Mouse (Mus musculus) kidney, adult 8-10 months (tissue): ENCODE results near the gene Rgr.
"Not testable (repeated sequence)": the region's sequence is repeated elsewhere in the genome, so short reads cannot be mapped to it uniquely, and the experiment has no call there.

ENCODE experiments used
- DNase-seq, 2 experiments: peaks; one replicate each; pipeline ENCODE4 v3.0.0; 2022

The Rgr gene

DNA sequence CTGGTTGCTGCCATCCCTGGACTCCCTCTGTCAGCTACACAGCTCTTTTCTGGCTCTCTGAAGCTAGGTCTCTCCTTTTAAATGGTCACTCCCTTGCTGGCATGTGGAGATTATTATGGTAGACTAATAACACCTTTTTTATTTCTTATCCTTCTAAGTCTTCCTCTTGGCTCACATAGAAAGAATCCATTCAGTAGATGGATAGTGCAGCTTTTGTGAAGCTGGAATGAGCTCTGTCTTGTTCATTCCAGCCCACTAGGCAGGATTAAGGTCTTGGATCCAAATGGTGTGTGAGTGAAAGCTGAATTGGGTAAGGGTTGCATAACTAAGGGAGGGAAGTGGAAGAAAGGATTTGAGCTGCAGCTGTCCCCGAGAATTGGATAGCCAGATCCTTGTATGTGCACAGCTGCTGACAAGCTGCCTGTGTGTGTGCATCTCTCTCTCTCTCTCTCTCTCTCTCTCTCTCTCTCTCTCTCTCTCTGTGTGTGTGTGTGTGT lies at the start of gene Rgr:
Gene Rgr (minus strand): TSS at position 51 of the 497 bp plus-strand sequence.
- no peak for DNase-seq

DNA sequence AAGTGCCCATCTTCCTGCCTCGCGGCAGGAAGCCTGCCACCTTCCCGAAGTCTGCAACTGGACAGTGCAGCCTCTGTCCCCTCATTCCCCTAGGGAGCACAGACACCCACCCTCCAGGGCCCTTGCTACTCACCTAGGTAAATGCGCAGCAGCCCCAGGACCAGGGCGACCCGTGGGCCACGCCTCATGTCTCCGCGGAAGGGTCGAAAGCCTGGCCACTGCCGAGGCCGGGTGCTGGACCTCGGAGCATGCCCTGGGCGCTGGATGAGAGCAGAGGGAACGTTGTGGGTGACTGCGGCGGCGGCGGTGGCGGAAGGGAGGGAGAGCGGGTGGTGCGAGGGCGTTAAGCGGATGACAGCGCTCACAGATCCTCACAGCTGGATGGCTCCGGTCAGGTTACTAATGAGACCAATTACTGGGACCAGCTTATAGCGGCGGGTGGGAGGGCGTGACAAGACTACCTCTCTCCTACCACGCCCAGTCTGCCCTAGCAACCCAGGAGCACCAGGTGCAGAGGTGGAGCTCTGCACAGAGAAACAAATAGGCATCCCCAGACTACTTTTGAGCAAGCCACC lies 49.3 kb upstream of the Rgr start, which contains the start of gene Cdhr1:
Gene Cdhr1 (minus strand): TSS at position 392 of the 575 bp plus-strand sequence.
- no peak for DNase-seq

DNA sequence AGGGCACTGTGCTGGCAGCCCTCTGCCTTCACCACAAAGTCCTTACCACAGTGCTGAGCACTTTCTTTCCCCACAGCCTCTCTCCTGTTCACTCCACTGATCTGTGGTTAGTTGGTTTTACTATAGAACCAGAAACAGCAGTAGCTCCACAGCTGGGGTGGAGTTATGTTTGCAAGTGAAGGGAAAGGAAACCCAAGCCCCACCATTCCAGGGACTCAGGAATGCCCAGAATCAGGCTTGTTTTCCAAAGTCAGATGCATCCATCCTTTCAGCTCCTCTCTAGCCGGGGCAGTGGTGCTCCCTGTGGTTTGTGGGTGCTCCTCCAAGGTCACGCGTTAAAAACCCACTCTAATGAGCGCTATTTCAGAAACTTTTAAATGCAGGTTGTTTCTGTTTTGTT lies 46.8 kb upstream of the Rgr start:
- no peak for DNase-seq

DNA sequence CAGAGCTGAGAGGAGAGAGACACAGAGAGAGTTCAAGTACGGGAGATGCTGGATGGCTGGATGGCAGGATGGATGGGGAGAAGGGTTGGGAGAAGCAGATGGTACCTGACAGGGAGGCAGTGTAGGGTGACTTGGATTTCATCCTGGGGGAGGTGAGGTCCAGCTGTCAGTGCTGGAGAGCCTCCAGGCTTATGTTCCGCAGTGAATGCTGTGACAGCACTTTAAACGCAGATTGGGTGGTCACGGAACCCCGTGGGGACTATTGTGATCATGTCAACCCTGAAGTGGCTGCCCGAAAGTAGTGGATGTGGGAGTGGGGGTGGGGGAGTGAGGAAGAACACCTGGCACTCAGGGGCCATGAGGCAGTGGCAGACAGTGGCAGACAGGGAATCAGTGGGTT lies 45.7 kb upstream of the Rgr start:
- no peak for DNase-seq

DNA sequence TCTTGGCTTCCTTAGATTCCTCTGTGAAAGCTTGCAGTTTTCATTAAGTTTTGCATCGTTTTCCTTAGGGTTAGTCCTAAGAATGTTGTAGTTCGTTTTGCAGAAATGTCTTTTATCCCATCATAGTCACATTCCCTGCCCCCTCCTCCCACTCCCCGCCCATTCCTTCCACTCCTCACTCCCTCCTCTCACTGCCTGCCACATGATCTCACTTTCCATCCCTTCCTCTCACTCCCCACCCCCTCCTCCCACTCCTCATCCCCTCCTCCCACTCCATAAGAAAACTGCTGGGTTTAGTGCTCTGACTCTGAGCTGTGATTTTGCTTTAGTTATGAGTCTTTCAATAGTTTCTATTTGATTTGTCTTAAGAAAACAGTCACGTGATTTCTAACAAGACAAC lies 35.0 kb upstream of the Rgr start:
- no peak for DNase-seq

DNA sequence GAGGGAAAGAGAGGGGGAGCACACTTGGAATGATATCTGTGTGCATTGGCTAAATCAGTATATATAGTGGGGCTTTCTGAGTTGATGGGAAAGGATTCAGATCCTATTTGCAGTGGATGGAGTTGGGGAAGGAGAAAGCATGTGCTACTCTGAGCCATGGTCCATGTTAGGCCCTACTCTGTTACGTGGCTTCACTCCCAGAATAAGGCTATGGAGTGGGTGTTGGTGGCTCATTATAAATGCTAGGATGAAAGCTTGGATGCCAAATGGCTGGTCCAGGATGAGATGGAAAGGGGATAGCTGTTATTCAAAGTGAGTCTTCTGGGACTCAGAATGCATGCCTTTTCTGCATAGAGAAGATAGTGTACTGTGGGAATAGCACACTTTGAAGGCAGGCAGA lies 32.0 kb upstream of the Rgr start:
- no peak for DNase-seq

DNA sequence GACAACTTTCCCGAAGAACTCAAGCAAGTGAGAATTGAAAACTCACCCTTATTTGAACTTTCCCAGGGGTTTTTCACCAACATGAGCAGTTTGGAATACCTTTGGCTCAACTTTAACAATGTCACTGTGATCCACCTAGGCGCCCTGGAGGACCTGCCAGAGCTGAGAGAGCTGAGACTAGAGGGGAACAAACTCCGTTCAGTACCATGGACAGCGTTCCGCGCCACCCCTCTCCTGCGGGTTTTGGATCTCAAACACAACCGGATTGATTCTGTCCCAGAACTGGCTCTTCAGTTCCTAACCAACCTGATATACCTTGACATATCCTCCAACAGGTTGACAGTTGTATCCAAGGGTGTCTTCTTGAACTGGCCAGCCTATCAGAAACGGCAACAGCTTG lies 19.8 kb upstream of the Rgr start:
- peak; percentile 9 to 57 for DNase-seq

DNA sequence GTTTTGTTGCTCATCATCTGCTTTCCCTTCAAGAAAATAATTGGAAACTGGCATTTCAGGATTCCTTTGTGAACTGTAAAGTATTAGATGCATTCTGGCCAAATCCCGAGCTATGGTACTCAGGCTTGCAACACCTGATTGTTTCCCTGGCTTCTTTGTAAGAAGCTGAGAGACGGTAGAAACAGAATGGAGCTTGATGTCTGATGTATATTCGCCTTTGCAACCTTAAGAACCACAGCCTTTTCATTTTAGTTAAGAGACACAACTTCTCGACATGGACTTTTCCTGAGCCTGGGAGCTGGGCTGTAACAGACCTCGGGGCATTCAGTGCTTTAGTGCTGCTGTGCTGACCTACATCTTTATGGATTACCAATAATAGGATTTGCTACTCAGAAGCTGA lies 18.9 kb upstream of the Rgr start, which contains the start of gene Lrit2:
Gene Lrit2 (plus strand): TSS at position 301 of the 400 bp plus-strand sequence.
- no peak for DNase-seq

DNA sequence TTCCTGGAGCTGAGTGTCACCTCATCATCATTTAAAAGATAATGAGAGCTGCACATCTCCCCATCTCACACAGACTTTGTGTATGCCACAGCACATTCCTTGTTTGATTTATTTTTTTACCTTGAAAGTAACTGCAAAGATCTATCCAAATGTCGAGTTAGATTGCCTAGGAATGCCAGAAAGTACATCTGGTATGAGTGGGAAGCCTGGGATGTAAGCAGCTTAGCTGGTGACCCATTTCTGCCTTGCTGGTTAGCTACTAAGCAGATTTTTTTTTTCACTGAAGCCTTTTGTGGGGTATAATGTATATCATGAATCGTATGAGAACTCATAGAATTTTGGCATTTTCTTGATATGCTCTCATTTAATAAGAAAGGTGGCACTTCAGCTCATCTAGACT lies 17.9 kb upstream of the Rgr start:
- DNase-seq: no peak

DNA sequence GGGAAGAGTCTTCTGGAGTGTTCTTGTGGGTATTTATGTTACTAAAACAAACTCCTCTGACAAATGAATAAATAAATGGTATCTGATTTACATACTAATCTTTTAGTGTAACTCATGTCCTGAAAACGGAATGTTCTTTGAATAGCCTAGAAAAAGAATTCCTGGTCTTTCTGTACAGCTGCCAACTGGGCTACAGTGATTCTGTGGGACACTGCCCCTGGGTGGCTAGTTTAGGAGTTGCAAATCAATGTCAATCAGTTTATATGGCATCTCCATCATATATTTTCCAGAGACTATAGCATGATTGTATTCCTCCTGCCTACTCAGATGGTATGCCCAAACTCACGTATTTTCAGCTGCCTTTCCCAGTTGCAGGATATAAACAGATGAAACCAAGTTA lies 16.1 kb upstream of the Rgr start:
- no peak for DNase-seq

DNA sequence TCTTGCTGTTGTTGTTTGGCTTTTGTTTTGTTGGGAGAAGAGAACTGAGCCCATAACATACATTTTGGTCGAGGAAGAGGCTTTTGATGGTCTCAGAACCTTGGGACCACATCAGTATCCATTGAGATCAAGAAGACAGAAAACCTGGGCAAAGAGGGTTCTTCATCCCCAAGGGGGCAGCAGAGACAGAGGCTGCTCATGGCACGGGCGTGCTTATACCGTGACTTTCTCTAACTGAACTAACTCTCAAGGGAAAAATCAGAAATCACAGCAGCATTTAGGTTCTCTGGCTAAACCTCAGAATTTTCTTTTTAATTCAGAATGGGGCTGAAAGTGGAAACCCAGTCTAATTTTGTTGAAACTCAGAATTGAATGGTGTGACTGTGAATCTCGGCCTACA lies 14.3 kb downstream of the Rgr start:
- no peak for DNase-seq

DNA sequence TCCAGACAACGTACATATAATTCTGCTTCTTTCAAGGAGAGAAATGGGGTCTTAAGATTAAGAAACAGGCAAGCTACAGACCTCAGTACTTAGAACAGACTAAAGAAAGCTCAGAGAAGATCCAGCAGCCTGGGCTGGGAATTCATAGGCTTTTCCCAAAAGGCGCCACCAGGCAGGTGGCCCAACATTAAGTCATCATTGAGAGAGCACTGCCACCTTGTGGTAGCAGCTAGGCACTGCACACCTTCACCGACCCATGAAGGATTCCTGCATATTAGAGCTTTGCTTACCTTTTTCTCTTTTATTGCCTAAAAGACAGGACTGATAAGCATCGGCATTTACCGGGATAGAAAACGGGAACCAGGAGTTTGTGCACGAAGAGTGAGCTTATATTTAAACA lies 15.5 kb downstream of the Rgr start:
- peak; percentile 55 to 81 for DNase-seq

DNA sequence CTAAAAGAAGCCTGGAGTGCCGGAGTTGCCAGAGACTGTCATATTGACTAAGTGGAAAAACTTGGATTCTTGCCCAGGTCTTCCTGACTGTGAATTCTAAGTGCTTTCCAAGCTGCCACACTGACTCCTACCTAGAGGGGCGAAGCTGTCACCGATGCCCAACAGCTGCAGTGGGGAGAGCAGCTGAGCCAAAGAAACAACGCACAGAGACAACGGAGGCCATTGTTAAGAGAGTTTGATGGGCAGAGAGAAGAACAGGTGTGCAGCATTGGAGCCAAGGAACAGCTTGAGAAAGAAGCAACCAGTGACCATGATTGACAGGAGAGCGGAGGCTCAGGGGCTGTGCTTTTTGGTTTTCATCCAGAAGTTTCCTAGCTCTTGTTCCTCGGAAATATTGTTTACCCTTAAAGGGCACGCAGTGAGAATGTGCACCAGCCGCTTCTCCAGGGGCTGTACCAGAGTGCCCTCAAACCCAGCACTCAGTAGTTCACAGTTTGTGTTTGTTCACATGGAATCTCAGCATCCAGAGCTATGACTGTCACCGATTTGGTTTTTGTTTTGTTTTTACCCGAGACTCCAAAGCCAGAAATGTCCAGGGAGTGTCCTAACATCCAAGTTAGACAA lies 16.2 kb downstream of the Rgr start:
- no peak for DNase-seq

DNA sequence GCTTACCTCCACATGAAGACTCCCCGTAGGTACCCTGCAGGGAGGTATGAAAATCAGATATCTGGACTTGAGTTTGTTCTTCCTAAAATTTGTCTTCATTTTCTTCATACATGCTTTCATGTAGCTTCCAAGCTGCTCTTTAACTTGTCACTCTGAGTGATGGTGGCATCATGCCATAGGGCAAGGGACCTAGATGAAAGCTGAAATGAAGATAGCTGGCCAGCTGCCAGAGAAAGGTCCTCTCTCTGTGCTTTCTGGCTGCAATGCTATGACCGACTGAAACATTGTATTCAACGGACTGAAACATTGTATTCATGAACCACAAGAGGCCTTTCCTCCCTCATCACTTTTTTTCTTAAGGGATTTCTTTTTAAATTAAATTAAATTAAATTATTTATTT lies 20.2 kb downstream of the Rgr start:
- DNase-seq: no peak

DNA sequence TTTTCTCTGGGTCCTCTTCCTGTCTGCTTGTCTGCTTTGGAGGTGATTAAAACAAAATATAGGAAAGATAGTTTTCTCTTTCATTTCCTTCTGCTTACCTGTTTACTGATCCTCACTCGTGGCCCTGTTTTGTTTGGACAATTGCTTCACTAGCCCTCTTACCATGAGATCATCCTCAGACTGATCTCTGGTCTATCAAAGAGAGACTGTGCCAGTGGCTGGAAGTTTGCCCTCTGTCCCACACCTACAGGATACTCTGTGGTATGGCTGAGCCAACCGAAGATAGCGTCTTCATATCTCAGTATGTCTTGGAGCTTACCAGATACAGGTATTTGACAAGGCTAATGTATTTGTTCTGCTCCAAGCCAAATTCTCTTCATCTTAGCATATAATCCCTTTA lies 20.8 kb downstream of the Rgr start:
- DNase-seq: no peak

DNA sequence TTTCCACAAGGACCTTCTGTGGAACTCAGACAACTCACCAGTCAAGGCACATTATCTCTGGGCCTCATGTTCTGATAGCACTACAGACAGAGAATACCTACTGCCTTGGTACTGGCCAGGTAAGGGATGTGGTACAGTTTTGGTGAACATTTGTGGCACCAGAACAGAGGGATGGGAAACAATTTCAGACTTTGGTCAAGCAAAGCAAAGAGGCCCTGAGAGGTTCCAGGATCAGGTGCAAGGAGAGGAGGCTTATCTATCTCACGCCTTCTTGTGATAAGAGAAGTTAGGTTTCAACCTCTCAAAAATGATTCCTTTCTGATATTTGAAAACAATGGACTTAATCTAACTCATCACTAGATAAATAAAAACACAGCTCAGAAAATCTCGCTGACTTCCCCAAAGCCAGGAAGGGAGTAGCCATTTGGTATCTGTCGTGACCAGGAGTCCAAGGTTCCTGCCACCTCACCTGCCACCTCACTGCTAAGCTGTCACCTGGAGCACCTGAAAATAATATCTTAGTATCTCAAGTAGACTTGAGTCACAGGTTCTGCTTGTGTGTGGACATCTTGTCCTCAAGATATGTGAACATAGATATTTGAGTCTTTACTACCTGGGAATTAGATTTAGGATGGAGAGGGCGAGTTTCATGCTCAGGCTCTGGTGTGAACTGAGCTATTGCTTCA lies 21.4 kb downstream of the Rgr start:
- no peak for DNase-seq

DNA sequence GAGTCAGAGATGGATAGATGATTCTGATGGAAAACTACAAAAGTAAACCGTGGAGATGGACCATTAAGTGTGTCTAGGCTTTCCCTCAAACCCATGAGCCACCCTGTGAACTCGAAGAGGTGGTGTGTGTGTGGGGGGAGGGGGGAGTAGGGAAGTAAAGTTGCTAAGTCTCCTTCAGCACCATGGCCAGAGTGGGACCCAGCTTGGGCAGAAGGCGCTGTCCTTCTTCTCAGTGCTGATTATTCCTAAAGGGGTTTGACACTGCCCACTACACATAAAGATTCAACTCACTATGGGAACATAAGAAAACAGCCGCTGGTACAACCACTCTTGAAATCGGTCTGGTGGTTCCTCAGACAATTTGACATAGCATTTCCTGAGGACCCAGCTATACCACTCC lies 32.9 kb downstream of the Rgr start:
- DNase-seq: no peak

DNA sequence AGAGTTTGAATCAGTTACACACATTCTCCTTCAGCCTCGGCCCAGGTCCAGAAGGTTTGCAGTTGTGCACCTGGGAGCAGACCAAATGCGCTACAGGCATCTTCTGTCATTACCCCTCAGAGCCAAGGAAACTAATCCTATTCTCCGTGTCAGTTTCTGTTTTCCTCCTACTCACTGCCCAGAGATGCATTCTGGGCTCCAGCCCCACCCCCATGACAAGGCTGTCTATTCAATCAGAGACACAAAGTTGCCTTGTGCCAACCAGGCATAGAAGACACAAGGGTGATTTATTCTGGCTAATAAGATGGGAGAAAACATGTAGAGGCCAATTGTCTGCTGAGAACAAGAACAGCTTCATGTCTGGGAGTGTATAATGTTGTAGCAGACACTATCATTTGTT lies 35.1 kb downstream of the Rgr start:
- DNase-seq: no peak

DNA sequence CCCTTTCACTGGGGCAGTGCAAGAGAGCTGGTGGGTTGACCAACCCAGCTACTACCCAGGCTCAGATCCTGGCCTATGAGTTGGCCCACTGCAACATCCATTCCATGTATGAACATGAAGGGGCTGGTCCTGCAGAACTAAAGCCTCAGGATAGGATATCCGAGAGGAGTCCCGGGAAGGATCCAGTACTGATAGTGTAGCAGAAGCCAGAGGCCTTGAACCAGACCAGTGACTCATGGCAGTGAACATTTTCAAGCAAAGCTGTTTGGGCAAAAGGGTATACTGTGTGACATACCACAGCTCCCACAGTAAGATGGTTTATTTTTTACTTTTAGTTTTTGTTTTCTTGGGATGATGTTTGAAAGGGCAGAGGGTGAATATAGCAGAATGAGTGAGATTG lies 39.1 kb downstream of the Rgr start:
- DNase-seq: no peak

DNA sequence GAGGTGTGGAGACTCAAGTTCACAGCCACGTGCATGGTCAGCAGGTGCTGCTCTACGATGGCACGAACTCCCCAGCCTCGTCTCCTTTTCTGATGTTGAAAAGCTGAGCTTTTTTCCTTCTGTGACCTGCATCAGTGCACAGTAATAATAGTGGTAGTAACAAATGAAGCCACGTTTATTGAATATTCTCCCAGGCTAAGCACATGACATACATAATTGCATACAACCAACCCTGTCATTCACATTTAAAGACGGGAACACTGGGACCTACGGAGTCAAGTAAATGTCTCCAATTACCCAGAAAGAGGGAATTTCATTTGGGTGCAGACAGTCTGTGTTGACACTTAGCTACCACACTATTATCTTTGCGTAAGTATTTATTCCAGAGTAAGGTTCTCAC lies 42.3 kb downstream of the Rgr start:
- no peak for DNase-seq

DNA sequence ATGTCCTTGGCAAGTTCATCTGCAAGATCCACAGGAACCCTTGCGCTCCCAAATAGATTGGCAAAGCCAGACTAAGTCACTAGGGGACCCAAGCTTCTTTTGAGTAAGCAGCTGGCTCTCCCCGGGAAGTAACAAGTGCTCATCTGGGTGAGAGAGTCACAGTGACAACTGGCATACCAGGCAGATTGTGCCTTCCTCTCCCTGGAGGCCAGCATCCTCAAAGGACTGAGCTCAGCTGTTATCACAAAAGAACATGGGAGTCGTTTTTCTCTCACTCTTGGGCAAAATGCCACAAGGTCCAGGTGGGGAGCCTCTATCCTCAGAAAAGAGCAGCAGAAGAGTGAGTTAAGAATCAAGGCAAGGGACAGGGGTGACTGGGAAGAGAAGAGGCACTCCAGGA lies 42.9 kb downstream of the Rgr start:
- DNase-seq: no peak

DNA sequence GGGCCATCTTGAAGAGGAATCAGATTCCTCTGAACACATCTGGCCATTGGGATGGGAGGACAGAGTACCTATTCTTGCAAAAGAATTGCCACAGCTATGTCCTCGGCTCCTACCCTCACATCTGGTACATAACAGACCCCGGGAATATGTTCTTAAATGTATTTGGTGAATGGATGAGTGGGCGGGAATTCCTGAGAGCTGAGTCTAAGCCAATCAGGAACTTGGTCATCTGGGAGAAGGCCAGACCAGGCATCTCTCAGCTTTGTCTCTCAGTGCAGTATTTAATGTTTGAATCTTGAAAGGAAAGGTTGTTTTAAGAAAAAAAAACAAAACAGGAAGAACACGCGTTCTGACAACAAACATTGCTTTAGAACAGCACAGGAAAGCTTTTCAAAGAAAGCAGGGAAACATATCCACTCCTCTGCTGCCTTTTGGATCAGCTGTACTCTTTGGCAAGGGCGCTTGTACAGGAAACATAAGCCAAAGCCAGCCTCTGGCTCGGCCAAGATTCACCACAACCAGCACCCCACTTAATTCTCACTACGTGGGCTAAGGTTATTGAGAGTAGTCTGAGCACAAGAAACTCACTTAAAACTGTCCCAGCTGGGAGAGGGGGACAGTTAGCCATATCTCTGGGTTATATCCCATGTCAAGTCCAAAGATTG lies 45.2 kb downstream of the Rgr start:
- no peak for DNase-seq

DNA sequence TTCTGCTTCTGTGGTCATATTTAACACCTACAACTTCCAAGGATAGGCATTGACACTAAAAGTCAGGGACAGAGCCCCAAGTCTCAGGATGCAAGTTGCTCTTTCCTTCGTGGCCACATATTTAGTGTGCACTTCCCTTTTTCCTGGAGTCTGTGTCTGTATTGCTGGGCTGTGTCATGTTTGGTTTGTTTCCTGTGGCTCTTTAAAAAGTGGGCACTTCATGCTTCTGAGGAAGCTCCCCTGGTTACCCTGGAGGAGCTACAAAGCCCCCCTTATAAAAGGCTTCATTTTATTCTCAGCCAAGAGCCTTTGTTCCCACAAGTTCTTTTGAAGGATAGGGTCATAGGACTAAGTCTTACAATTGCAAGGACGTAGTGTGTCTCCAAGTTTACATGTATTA lies 45.9 kb downstream of the Rgr start:
- no peak for DNase-seq

DNA sequence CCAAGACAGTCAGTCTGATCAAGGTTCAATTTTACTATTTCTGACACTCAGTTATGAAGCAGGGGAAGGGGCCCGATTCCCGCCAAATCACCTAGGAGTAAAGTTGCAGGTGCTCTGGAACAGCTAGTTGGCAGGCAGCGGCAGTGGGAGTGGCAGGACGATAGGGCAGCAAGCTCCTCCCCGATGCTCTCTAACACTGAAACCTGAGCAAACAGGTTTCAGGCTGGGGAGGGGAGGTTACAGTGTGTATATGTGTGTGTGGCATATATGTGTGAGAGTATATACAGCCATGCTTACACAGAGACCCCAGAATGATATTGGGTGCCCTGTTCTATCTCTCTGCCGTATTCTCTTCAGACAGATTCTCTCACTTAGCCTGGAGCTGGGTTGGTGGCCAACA lies 48.0 kb downstream of the Rgr start:
- DNase-seq: not testable (repeated sequence)
